Mouse (Mus musculus) Muller cell, postnatal 12 days (primary cell): ENCODE results near the gene Ppp1ca.

Experiments used
- DNase-seq: peaks from one replicate; pipeline ENCODE4 v3.0.0-alpha.2; 2015; ENCODE audit errors: inconsistent ontology term

The Ppp1ca gene

GRCm38 (mm10) chr19:4154437-4155222 lies 37.2 kb upstream of the Ppp1ca start:
- no peak for DNase-seq

GRCm38 (mm10) chr19:4155223-4156072 lies 36.4 kb upstream of the Ppp1ca start:
- DNase-seq, result peak; percentile 48

- no peak for DNase-seq
Observed at GRCm38 (mm10) chr19:4156073-4156579, 35.7 kb upstream of the Ppp1ca start.

- DNase-seq, result no peak
Observed at GRCm38 (mm10) chr19:4156771-4157170, 35.1 kb upstream of the Ppp1ca start.

GRCm38 (mm10) chr19:4159049-4159448 lies 32.8 kb upstream of the Ppp1ca start:
- no peak for DNase-seq

- peak; percentile 89 for DNase-seq
Observed at GRCm38 (mm10) chr19:4162646-4163542, 29.0 kb upstream of the Ppp1ca start, which contains the start of gene Rps6kb2. Gene Rps6kb2 (minus strand): TSS chr19:4163354.

- no peak for DNase-seq
Observed at GRCm38 (mm10) chr19:4163543-4163887, 28.4 kb upstream of the Ppp1ca start.

GRCm38 (mm10) chr19:4164100-4164499 lies 27.8 kb upstream of the Ppp1ca start:
- no peak for DNase-seq

- no peak for DNase-seq
Observed at GRCm38 (mm10) chr19:4164721-4165120, 27.1 kb upstream of the Ppp1ca start.

- DNase-seq, result no peak
Observed at GRCm38 (mm10) chr19:4166678-4167476, 25.0 kb upstream of the Ppp1ca start.

- DNase-seq, result peak; percentile 99
Observed at GRCm38 (mm10) chr19:4169378-4169784, 22.5 kb upstream of the Ppp1ca start.

GRCm38 (mm10) chr19:4169810-4170209 lies 22.1 kb upstream of the Ppp1ca start:
- no peak for DNase-seq

- DNase-seq, result no peak
Observed at GRCm38 (mm10) chr19:4170723-4171392, 21.0 kb upstream of the Ppp1ca start.

GRCm38 (mm10) chr19:4171393-4172290 lies 20.2 kb upstream of the Ppp1ca start:
- no peak for DNase-seq

GRCm38 (mm10) chr19:4172925-4173324 lies 18.9 kb upstream of the Ppp1ca start:
- no peak for DNase-seq

- DNase-seq, result peak; percentile 69
Observed at GRCm38 (mm10) chr19:4175368-4175947, 16.4 kb upstream of the Ppp1ca start, which contains the start of gene Carns1. Gene Carns1 (minus strand): TSS chr19:4175479.

- DNase-seq, result no peak
Observed at GRCm38 (mm10) chr19:4180411-4180810, 11.5 kb upstream of the Ppp1ca start.

GRCm38 (mm10) chr19:4181892-4182291 lies 10.0 kb upstream of the Ppp1ca start:
- no peak for DNase-seq

- no peak for DNase-seq
Observed at GRCm38 (mm10) chr19:4183689-4184088, 8.2 kb upstream of the Ppp1ca start.
